Mouse (Mus musculus): ENCODE results near the gene Col9a2. TPM values are rescaled to one million over a fixed set of nuclear protein-coding genes. Genes with fewer than 3 reads are reported as not detected.

Gene Col9a2
- polyA plus RNA-seq, 1 experiment from 2014 or later: 2.3 TPM

DNA sequence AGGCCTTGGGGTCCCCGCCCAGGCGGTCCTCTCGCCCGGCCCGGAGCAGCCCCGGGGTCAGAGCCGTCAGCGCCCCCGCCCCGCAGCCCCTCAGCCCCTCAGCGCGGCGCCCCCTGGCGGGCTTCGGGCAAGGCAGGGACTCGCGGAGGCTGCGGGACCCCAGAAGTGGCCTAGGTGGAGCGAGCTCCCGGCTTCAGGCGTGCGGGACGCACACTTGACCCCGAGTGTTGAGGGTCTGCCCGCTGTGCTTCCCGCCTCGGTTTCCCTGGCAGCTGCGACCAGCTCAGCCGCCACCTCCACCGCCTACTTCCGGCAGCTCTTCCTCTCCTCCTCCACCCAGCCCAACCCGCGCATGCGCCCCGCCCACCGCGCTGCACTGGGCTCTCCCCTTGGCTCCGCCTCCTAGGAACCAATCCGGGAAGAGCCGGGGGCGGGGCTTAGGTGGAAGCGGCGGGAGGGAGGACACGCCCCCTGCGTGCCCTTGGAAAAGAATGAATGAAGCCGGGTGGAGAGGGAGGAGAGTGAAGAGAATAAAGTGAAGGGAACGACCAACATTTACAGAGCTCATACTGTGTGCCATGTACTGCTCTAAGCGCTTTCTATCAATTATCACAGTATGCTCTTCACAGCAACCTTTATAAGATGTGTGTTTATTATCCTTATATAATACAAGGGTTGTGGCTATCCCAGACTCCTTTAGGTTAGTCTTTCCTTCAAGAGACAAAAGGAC lies 22.1 kb upstream of the Col9a2 start, which contains the start of gene Smap2:
Gene Smap2 (minus strand): TSS at position 320 of the 730 bp plus-strand sequence.
- peak; percentile 98 for ATAC-seq (ENCODE audit: low FRiP score)
- no peaks in the 10 kb centered on the region for H3K36me3 ChIP-seq (ENCODE audit: control insufficient read depth, insufficient read depth, low read length)
- 0% methylated on average over 35 of the region's 48 CpGs for WGBS
- H3K4me2 ChIP-seq: peak within 1 kb of the TSS; percentile 99
- H3K9me3 ChIP-seq (ENCODE audit: control insufficient read depth, low read length): no peaks in the 10 kb centered on the region
- H3K4me1 ChIP-seq (ENCODE audit: control insufficient read depth, insufficient read depth, low read length): peaks cover 5% of the 10 kb centered on the region
- H3K9ac ChIP-seq (ENCODE audit: low read length): peak within 1 kb of the TSS; percentile 84
- H3K4me3 ChIP-seq (ENCODE audit: low read depth, low read length): peak within 1 kb of the TSS; percentile 90
- H3K27ac ChIP-seq (ENCODE audit: low read depth, low read length): peak within 1 kb of the TSS; percentile 10
- no peaks in the 10 kb centered on the region; the same call in 1 of the 2 replicates for H3K27me3 ChIP-seq (ENCODE audit: control insufficient read depth, insufficient read depth, low read length)
- peak; percentile 100 for DNase-seq (ENCODE audit: low spot score, missing footprints)

DNA sequence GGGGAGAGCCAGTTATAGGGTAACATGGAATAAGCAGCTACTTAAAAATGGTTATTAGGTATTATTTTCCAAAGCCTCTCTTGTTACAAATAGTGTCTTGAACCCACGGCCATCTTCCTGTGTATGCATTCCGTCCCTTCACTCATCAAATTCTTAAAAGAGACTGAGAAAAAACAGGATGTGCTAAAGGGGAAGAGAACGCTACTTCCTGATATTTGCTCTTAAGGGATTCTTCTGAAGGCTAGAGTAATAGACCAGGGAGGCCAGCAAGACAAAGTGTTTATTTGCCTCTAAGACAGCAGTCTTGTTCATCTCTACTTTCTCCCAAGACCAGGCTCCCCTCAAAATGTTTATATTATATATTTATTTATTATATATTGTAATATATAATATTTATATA lies 20.9 kb upstream of the Col9a2 start:
- DNase-seq (ENCODE audit: low spot score, missing footprints) (peak; percentile 6), ATAC-seq (ENCODE audit: low FRiP score) (no peak)

DNA sequence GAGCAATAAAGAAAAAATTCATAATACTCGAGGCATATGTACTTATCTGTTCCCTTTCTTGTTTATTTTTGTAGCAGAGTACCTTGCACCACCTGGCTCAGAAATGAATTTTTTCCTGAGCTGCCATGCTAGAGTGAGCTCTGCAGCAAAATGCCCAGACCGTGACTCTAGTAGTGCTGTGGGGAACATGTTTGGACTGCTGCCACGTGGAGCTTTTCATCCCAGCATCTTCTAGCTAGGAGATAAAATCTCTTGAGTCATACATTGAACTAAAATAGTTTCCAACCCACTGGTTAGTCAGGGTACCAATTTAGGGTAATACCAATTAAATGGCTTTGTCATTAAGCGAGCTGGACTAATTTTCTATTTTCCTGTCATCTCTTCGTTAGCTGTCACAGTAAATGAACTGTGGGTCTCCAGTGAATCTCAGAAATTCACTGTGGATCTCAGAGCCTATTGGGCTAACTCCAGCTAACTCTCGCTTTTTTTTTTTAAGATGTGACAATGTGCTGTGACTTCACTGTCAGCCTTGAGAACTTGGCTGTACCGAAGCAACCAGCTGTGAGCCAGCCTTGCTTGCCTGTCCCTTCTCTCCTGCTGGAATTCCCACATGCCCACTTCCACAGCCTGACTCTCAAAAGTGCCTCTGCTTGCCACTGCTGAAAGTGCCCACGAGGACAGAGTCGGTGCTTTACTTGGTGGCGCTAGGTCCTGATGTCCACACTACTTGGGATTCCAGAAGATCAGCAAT lies 19.0 kb upstream of the Col9a2 start:
- H3K4me3 ChIP-seq (ENCODE audit: low read depth, low read length): no peak overlapping the region
- H3K36me3 ChIP-seq (ENCODE audit: control insufficient read depth, insufficient read depth, low read length): no peaks in the 10 kb centered on the region
- ATAC-seq (ENCODE audit: low FRiP score): no peak
- H3K4me2 ChIP-seq: no peak overlapping the region
- H3K27me3 ChIP-seq (ENCODE audit: control insufficient read depth, insufficient read depth, low read length): no peaks in the 10 kb centered on the region; the same call in 1 of the 2 replicates
- WGBS: 80% methylated on average over 10 of the region's 10 CpGs
- no peak overlapping the region for H3K27ac ChIP-seq (ENCODE audit: low read depth, low read length)
- H3K9ac ChIP-seq (ENCODE audit: low read length): no peak overlapping the region
- H3K9me3 ChIP-seq (ENCODE audit: control insufficient read depth, low read length): no peaks in the 10 kb centered on the region
- H3K4me1 ChIP-seq (ENCODE audit: control insufficient read depth, insufficient read depth, low read length): peaks cover 5% of the 10 kb centered on the region
- DNase-seq (ENCODE audit: low spot score, missing footprints): no peak

More for the DNA sequence above, 20.9 kb upstream of the Col9a2 start:
- H3K4me2 ChIP-seq: no peak overlapping the region
- no peaks in the 10 kb centered on the region for H3K36me3 ChIP-seq (ENCODE audit: control insufficient read depth, insufficient read depth, low read length)
- H3K27ac ChIP-seq (ENCODE audit: low read depth, low read length): no peak overlapping the region
- no peaks in the 10 kb centered on the region; the same call in 1 of the 2 replicates for H3K27me3 ChIP-seq (ENCODE audit: control insufficient read depth, insufficient read depth, low read length)
- H3K9me3 ChIP-seq (ENCODE audit: control insufficient read depth, low read length): no peaks in the 10 kb centered on the region
- H3K4me3 ChIP-seq (ENCODE audit: low read depth, low read length): no peak overlapping the region
- H3K4me1 ChIP-seq (ENCODE audit: control insufficient read depth, insufficient read depth, low read length): peaks cover 5% of the 10 kb centered on the region
- WGBS: 86% methylated on average over 3 of the region's 3 CpGs
- H3K9ac ChIP-seq (ENCODE audit: low read length): no peak overlapping the region

- Histone ChIP-seq H3K4me1 (ENCODE audit: control insufficient read depth, insufficient read depth, low read length) (no peaks in the 10 kb centered on the region), H3K4me3 (ENCODE audit: low read depth, low read length) (no peak overlapping the region), H3K27ac (ENCODE audit: low read depth, low read length) (no peak overlapping the region), H3K9ac (ENCODE audit: low read length) (no peak overlapping the region), H3K27me3 (ENCODE audit: control insufficient read depth, insufficient read depth, low read length) (no peaks in the 10 kb centered on the region; the same call in 1 of the 2 replicates), H3K36me3 (ENCODE audit: control insufficient read depth, insufficient read depth, low read length) (no peaks in the 10 kb centered on the region), H3K4me2 (no peak overlapping the region), H3K9me3 (ENCODE audit: control insufficient read depth, low read length) (no peaks in the 10 kb centered on the region)
- DNase-seq (ENCODE audit: low spot score, missing footprints): no peak
- ATAC-seq (ENCODE audit: low FRiP score): no peak
These were observed 17.3 kb upstream of the Col9a2 start for GRCm38 (mm10) chr4:121021911-121022310.

DNA sequence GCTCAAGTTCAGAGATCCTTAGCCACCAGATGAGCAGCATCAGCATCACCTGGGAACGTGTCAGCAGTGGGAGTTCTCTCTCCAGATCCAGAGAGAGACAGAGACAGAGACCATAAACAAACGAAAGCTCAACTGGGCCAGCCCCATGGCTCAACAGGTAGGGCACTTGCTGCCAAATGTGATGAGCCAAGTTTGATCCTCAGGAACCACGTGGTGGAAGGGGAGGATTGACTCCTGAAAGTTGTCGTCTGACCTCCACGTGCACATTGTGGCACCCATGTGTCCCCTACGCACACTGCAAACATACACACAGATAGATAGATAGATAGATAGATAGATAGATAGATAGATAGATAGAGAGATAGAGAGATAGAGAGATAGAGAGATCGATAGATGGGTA lies 15.7 kb upstream of the Col9a2 start:
- no peaks in the 10 kb centered on the region; the same call in 1 of the 2 replicates for H3K27me3 ChIP-seq (ENCODE audit: control insufficient read depth, insufficient read depth, low read length)
- H3K9me3 ChIP-seq (ENCODE audit: control insufficient read depth, low read length): no peaks in the 10 kb centered on the region
- H3K4me2 ChIP-seq: no peak overlapping the region
- H3K4me1 ChIP-seq (ENCODE audit: control insufficient read depth, insufficient read depth, low read length): no peaks in the 10 kb centered on the region
- H3K4me3 ChIP-seq (ENCODE audit: low read depth, low read length): no peak overlapping the region
- H3K9ac ChIP-seq (ENCODE audit: low read length): no peak overlapping the region
- no peaks in the 10 kb centered on the region for H3K36me3 ChIP-seq (ENCODE audit: control insufficient read depth, insufficient read depth, low read length)
- no peak overlapping the region for H3K27ac ChIP-seq (ENCODE audit: low read depth, low read length)
- ATAC-seq (ENCODE audit: low FRiP score): no peak
- WGBS: 83% methylated on average over 7 of the region's 7 CpGs
- no peak for DNase-seq (ENCODE audit: low spot score, missing footprints)

DNA sequence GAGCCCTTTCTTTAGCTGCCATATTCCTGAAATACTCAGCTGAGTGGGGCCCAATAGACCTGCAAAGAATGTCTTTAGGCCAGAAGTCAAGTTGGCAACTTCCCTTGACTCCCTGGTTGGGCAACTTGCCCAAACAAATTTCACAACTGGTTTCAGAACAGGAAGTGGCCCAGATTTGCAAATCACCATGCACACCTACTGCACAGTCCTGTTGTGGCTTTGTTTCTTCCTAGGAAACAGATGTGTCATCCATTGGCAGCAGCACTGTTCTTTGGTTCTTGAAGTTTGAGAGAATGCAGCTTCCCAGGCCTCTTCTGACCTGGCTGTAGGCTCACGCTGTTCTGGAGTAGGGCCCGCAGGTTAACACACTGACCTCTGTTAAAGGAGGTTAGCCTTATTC lies 15.2 kb upstream of the Col9a2 start:
- Histone ChIP-seq H3K4me2 (no peak overlapping the region), H3K27me3 (ENCODE audit: control insufficient read depth, insufficient read depth, low read length) (no peaks in the 10 kb centered on the region; the same call in 1 of the 2 replicates), H3K4me1 (ENCODE audit: control insufficient read depth, insufficient read depth, low read length) (no peaks in the 10 kb centered on the region), H3K9me3 (ENCODE audit: control insufficient read depth, low read length) (no peaks in the 10 kb centered on the region), H3K9ac (ENCODE audit: low read length) (no peak overlapping the region), H3K27ac (ENCODE audit: low read depth, low read length) (no peak overlapping the region), H3K36me3 (ENCODE audit: control insufficient read depth, insufficient read depth, low read length) (no peaks in the 10 kb centered on the region), H3K4me3 (ENCODE audit: low read depth, low read length) (no peak overlapping the region)
- ATAC-seq (ENCODE audit: low FRiP score) (no peak), DNase-seq (ENCODE audit: low spot score, missing footprints) (no peak)
- WGBS: 91% methylated on average over 2 of the region's 2 CpGs

- Histone ChIP-seq H3K36me3 (ENCODE audit: control insufficient read depth, insufficient read depth, low read length) (no peaks in the 10 kb centered on the region), H3K4me1 (ENCODE audit: control insufficient read depth, insufficient read depth, low read length) (no peaks in the 10 kb centered on the region), H3K27me3 (ENCODE audit: control insufficient read depth, insufficient read depth, low read length) (no peaks in the 10 kb centered on the region), H3K9me3 (ENCODE audit: control insufficient read depth, low read length) (no peaks in the 10 kb centered on the region), H3K4me2 (no peak overlapping the region), H3K27ac (ENCODE audit: low read depth, low read length) (no peak overlapping the region), H3K4me3 (ENCODE audit: low read depth, low read length) (no peak overlapping the region), H3K9ac (ENCODE audit: low read length) (no peak overlapping the region)
- DNase-seq (ENCODE audit: low spot score, missing footprints) (no peak), ATAC-seq (ENCODE audit: low FRiP score) (no peak)
- WGBS: 84% methylated on average over 2 of the region's 2 CpGs
These were observed 13.5 kb upstream of the Col9a2 start for GRCm38 (mm10) chr4:121025681-121026080.

GRCm38 (mm10) chr4:121028146-121028545 lies 11.0 kb upstream of the Col9a2 start:
- Histone ChIP-seq H3K4me2 (no peak overlapping the region), H3K9ac (ENCODE audit: low read length) (no peak overlapping the region), H3K36me3 (ENCODE audit: control insufficient read depth, insufficient read depth, low read length) (no peaks in the 10 kb centered on the region), H3K27ac (ENCODE audit: low read depth, low read length) (no peak overlapping the region), H3K27me3 (ENCODE audit: control insufficient read depth, insufficient read depth, low read length) (no peaks in the 10 kb centered on the region), H3K9me3 (ENCODE audit: control insufficient read depth, low read length) (no peaks in the 10 kb centered on the region), H3K4me3 (ENCODE audit: low read depth, low read length) (no peak overlapping the region), H3K4me1 (ENCODE audit: control insufficient read depth, insufficient read depth, low read length) (no peaks in the 10 kb centered on the region)
- ATAC-seq (ENCODE audit: low FRiP score): no peak
- DNase-seq (ENCODE audit: low spot score, missing footprints): no peak
- WGBS: 78% methylated on average over 1 of the region's 1 CpGs

Data from midbrain, embryonic 11.5 days (tissue).